Mouse (Mus musculus) erythroblast, embryonic 14.5 days (primary cell): Measurements from ENCODE around the gene Gm17334. TPM values are rescaled to one million over a fixed set of nuclear protein-coding genes. Genes with fewer than 3 reads are reported as not detected.
"Not testable (repeated sequence)": the region's sequence is repeated elsewhere in the genome, so short reads cannot be mapped to it uniquely, and the experiment has no call there.

Source experiments
- H3K27me3 ChIP-seq: 2 replicates; pipeline ENCODE4 v1.6.1; 2012; ENCODE audit warnings: inconsistent platforms; ENCODE audit not compliant: control insufficient read depth
- H3K36me3 ChIP-seq: 2 replicates; pipeline ENCODE4 v1.6.1; 2012; ENCODE audit warnings: mild to moderate bottlenecking, inconsistent platforms; ENCODE audit not compliant: control insufficient read depth
- H3K4me1 ChIP-seq: 2 replicates; pipeline ENCODE4 v1.6.1; 2012; ENCODE audit warnings: inconsistent platforms; ENCODE audit not compliant: control insufficient read depth
- H3K4me3 ChIP-seq: replicated peaks from 2 replicates; pipeline ENCODE3; 2012; ENCODE audit warnings: moderate library complexity, mild to moderate bottlenecking, inconsistent platforms
- H3K9me3 ChIP-seq: 2 replicates; pipeline ENCODE4 v1.6.1; 2012; ENCODE audit warnings: low read length, inconsistent platforms, mixed read lengths; ENCODE audit not compliant: control insufficient read depth
- GATA1 ChIP-seq: IDR thresholded peaks from 2 replicates; pipeline ENCODE4 v1.6.1; 2012; ENCODE audit warnings: low read length, inconsistent platforms, mixed read lengths
- TAL1 ChIP-seq: IDR thresholded peaks from 3 replicates; pipeline ENCODE4 v1.6.1; 2012; ENCODE audit warnings: low read length, inconsistent platforms, mixed read lengths
- polyA plus RNA-seq: library from polyadenylated mRNA; stranded (reverse); fragments of >175 nt; gene quantifications from 2 replicates; pipeline ENCODE4 v1.2.3, GENCODE M21; 2012

Gm17334 gene
- polyA plus RNA-seq, 1 experiment = not detected

GRCm38 (mm10) chr11:53759545-53760406 is 13.2 kb downstream of the Gm17334 start:
- Histone ChIP-seq H3K9me3 (no peaks in the 10 kb centered on the region), H3K4me3 (no peak overlapping the region), H3K36me3 (no peaks in the 10 kb centered on the region), H3K4me1 (peaks cover 19% of the 10 kb centered on the region), H3K27me3 (peaks cover 36% of the 10 kb centered on the region)
- no peak for TF ChIP-seq GATA1
- no peak for TF ChIP-seq TAL1

- TF ChIP-seq GATA1 (no peak), TAL1 (no peak)
- H3K4me3 ChIP-seq = no peak overlapping the region
- peaks cover 18% of the 10 kb centered on the region for H3K4me1 ChIP-seq
- H3K36me3 ChIP-seq = no peaks in the 10 kb centered on the region
- no peaks in the 10 kb centered on the region for H3K9me3 ChIP-seq
- peaks cover 27% of the 10 kb centered on the region for H3K27me3 ChIP-seq
Measured at GRCm38 (mm10) chr11:53758791-53759351, 14.1 kb downstream of the Gm17334 start.

- not testable (repeated sequence) for H3K9me3 ChIP-seq, H3K4me3 ChIP-seq, H3K4me1 ChIP-seq, H3K36me3 ChIP-seq
- H3K27me3 ChIP-seq = peaks cover 18% of the 10 kb centered on the region
Measured at GRCm38 (mm10) chr11:53758033-53758432, 15.0 kb downstream of the Gm17334 start.

- TF ChIP-seq GATA1 (no peak), TAL1 (no peak)
- H3K36me3 ChIP-seq = no peaks in the 10 kb centered on the region
- H3K27me3 ChIP-seq = peaks cover 14% of the 10 kb centered on the region
- peaks cover 6% of the 10 kb centered on the region for H3K4me1 ChIP-seq
- no peak overlapping the region for H3K4me3 ChIP-seq
- no peaks in the 10 kb centered on the region for H3K9me3 ChIP-seq
Measured at GRCm38 (mm10) chr11:53757612-53758011, 15.4 kb downstream of the Gm17334 start.

GRCm38 (mm10) chr11:53755011-53755595 is 17.9 kb downstream of the Gm17334 start:
- Histone ChIP-seq H3K9me3 (no peaks in the 10 kb centered on the region), H3K27me3 (no peaks in the 10 kb centered on the region; the same call in 1 of the 2 replicates), H3K4me1 (0 out of 2 replicates have a peak, but pooled peaks cover 2% of the 10 kb centered on the region), H3K36me3 (no peaks in the 10 kb centered on the region), H3K4me3 (no peak overlapping the region)
- TF ChIP-seq TAL1 = no peak
- TF ChIP-seq GATA1 = no peak

- Histone ChIP-seq H3K9me3 (no peaks in the 10 kb centered on the region), H3K4me3 (no peak overlapping the region), H3K36me3 (no peaks in the 10 kb centered on the region), H3K4me1 (no peaks in the 10 kb centered on the region), H3K27me3 (no peaks in the 10 kb centered on the region)
- TF ChIP-seq GATA1 (no peak), TAL1 (no peak)
Measured at GRCm38 (mm10) chr11:53749716-53750352, 23.2 kb downstream of the Gm17334 start.

GRCm38 (mm10) chr11:53749306-53749705 is 23.7 kb downstream of the Gm17334 start:
- H3K4me1 ChIP-seq = no peaks in the 10 kb centered on the region
- H3K4me3 ChIP-seq = no peak overlapping the region

GRCm38 (mm10) chr11:53748614-53749013 is 24.4 kb downstream of the Gm17334 start:
- H3K4me3 ChIP-seq = no peak overlapping the region
- H3K36me3 ChIP-seq = no peaks in the 10 kb centered on the region
- H3K9me3 ChIP-seq = no peaks in the 10 kb centered on the region
- TF ChIP-seq TAL1 = no peak
- TF ChIP-seq GATA1 = no peak
- H3K4me1 ChIP-seq = no peaks in the 10 kb centered on the region
- H3K27me3 ChIP-seq = no peaks in the 10 kb centered on the region

More at GRCm38 (mm10) chr11:53749306-53749705, 23.7 kb downstream of the Gm17334 start:
- H3K27me3 ChIP-seq = no peaks in the 10 kb centered on the region
- TF ChIP-seq GATA1 = no peak
- no peak for TF ChIP-seq TAL1
- no peaks in the 10 kb centered on the region for H3K36me3 ChIP-seq
- H3K9me3 ChIP-seq = no peaks in the 10 kb centered on the region

- TF ChIP-seq GATA1 = no peak
- no peak for TF ChIP-seq TAL1
- H3K36me3 ChIP-seq = no peaks in the 10 kb centered on the region
- no peaks in the 10 kb centered on the region for H3K27me3 ChIP-seq
- no peaks in the 10 kb centered on the region for H3K9me3 ChIP-seq
- H3K4me3 ChIP-seq = no peak overlapping the region
- H3K4me1 ChIP-seq = no peaks in the 10 kb centered on the region
Measured at GRCm38 (mm10) chr11:53747985-53748384, 25.0 kb downstream of the Gm17334 start.
